Mouse (Mus musculus): Measurements from ENCODE around the gene Mri1. TPM values are rescaled to one million over a fixed set of nuclear protein-coding genes. Genes with fewer than 3 reads are reported as not detected.
A peak's percentile ranks its signal among the peaks of the same experiment; 100 is the strongest.
"Not testable (repeated sequence)": the region's sequence is repeated elsewhere in the genome, so short reads cannot be mapped to it uniquely, and the experiment has no call there.

The Mri1 gene
- polyA plus RNA-seq (2015; fragmentation: Nextera tagmentation; extraction: Ambion mirVana): 50.7 and 57.6 TPM in 2 replicates

- H3K4me2 ChIP-seq: peak within 1 kb of the TSS; percentile 88
- ATAC-seq (ENCODE audit: low FRiP score): peak; percentile 87
Observed at GRCm38 (mm10) chr8:84256822-84257610, at the start of gene Mri1. Mri1 (minus strand) TSS chr8:84257326.

GRCm38 (mm10) chr8:84303951-84304350 is 46.8 kb upstream of the Mri1 start:
- 83% methylated on average over 2 of the region's 2 CpGs for WGBS
- H3K4me3 ChIP-seq: no peak overlapping the region
- H3K9ac ChIP-seq: no peak overlapping the region
- ATAC-seq (ENCODE audit: low FRiP score): no peak
- no peaks in the 10 kb centered on the region for H3K27me3 ChIP-seq
- H3K27ac ChIP-seq: no peak overlapping the region
- H3K9me3 ChIP-seq: no peaks in the 10 kb centered on the region
- H3K4me1 ChIP-seq (replicated peaks): no peaks in the 10 kb centered on the region
- H3K36me3 ChIP-seq: no peaks in the 10 kb centered on the region
- no peak overlapping the region for H3K4me2 ChIP-seq

More at GRCm38 (mm10) chr8:84256822-84257610, at the start of gene Mri1:
- Histone ChIP-seq H3K9ac (peak within 1 kb of the TSS; percentile 86), H3K4me3 (peak within 1 kb of the TSS; percentile 81), H3K27me3 (no peaks in the 10 kb centered on the region), H3K27ac (peak within 1 kb of the TSS; percentile 92), H3K4me1 (replicated peaks) (peaks cover 24% of the 10 kb centered on the region), H3K9me3 (no peaks in the 10 kb centered on the region), H3K36me3 (peaks cover 71% of the 10 kb centered on the region)
- under 1% methylated on average over 62 of the region's 64 CpGs for WGBS

GRCm38 (mm10) chr8:84297029-84297785 is 40.1 kb upstream of the Mri1 start:
- ATAC-seq (ENCODE audit: low FRiP score): no peak
- Histone ChIP-seq H3K4me1 (replicated peaks) (no peaks in the 10 kb centered on the region), H3K27ac (no peak overlapping the region), H3K4me3 (no peak overlapping the region), H3K4me2 (no peak overlapping the region), H3K27me3 (no peaks in the 10 kb centered on the region), H3K9ac (no peak overlapping the region), H3K36me3 (no peaks in the 10 kb centered on the region), H3K9me3 (no peaks in the 10 kb centered on the region)
- 65% methylated on average over 5 of the region's 5 CpGs for WGBS

- Histone ChIP-seq H3K9me3 (no peaks in the 10 kb centered on the region), H3K9ac (no peak overlapping the region), H3K4me3 (no peak overlapping the region), H3K27ac (no peak overlapping the region), H3K27me3 (no peaks in the 10 kb centered on the region), H3K4me2 (no peak overlapping the region), H3K36me3 (no peaks in the 10 kb centered on the region), H3K4me1 (replicated peaks) (no peaks in the 10 kb centered on the region)
- WGBS: 28% methylated on average over 8 of the region's 8 CpGs
- ATAC-seq (ENCODE audit: low FRiP score): no peak
Observed at GRCm38 (mm10) chr8:84291688-84292087, 34.6 kb upstream of the Mri1 start.

- H3K36me3 ChIP-seq: no peaks in the 10 kb centered on the region
- no peak overlapping the region for H3K27ac ChIP-seq
- no peak overlapping the region for H3K9ac ChIP-seq
- WGBS: 60% methylated on average over 5 of the region's 5 CpGs
- no peak overlapping the region for H3K4me2 ChIP-seq
- H3K9me3 ChIP-seq: no peaks in the 10 kb centered on the region
- H3K4me3 ChIP-seq: no peak overlapping the region
- no peaks in the 10 kb centered on the region for H3K27me3 ChIP-seq
- no peaks in the 10 kb centered on the region for H3K4me1 ChIP-seq (replicated peaks)
- no peak for ATAC-seq (ENCODE audit: low FRiP score)
Observed at GRCm38 (mm10) chr8:84291086-84291485, 34.0 kb upstream of the Mri1 start.

- Histone ChIP-seq H3K4me1 (replicated peaks) (no peaks in the 10 kb centered on the region), H3K9ac (no peak overlapping the region), H3K4me3 (no peak overlapping the region), H3K4me2 (no peak overlapping the region), H3K27me3 (no peaks in the 10 kb centered on the region), H3K9me3 (no peaks in the 10 kb centered on the region), H3K36me3 (no peaks in the 10 kb centered on the region), H3K27ac (no peak overlapping the region)
- 68% methylated on average over 2 of the region's 2 CpGs for WGBS
- ATAC-seq (ENCODE audit: low FRiP score): no peak
Observed at GRCm38 (mm10) chr8:84288892-84289291, 31.8 kb upstream of the Mri1 start.

GRCm38 (mm10) chr8:84285665-84286064 is 28.5 kb upstream of the Mri1 start:
- H3K36me3 ChIP-seq; ATAC-seq (ENCODE audit: low FRiP score); H3K9ac ChIP-seq; H3K4me2 ChIP-seq; H3K27me3 ChIP-seq; H3K9me3 ChIP-seq; H3K4me3 ChIP-seq; H3K4me1 ChIP-seq (replicated peaks); H3K27ac ChIP-seq: not testable (repeated sequence)
- 50% methylated on average over 5 of the region's 5 CpGs for WGBS

GRCm38 (mm10) chr8:84284608-84285063 is 27.5 kb upstream of the Mri1 start:
- WGBS: 39% methylated on average over 9 of the region's 9 CpGs
- Histone ChIP-seq H3K9ac (no peak overlapping the region), H3K27me3 (no peaks in the 10 kb centered on the region), H3K27ac (no peak overlapping the region), H3K4me1 (replicated peaks) (no peaks in the 10 kb centered on the region), H3K4me2 (no peak overlapping the region), H3K4me3 (no peak overlapping the region), H3K36me3 (no peaks in the 10 kb centered on the region), H3K9me3 (no peaks in the 10 kb centered on the region)
- ATAC-seq (ENCODE audit: low FRiP score): no peak

GRCm38 (mm10) chr8:84280777-84281176 is 23.7 kb upstream of the Mri1 start:
- no peaks in the 10 kb centered on the region for H3K27me3 ChIP-seq
- no peaks in the 10 kb centered on the region for H3K9me3 ChIP-seq
- H3K4me2 ChIP-seq: no peak overlapping the region
- ATAC-seq (ENCODE audit: low FRiP score): no peak
- no peak overlapping the region; the same call in 1 of the 2 replicates for H3K9ac ChIP-seq
- no peak overlapping the region for H3K4me3 ChIP-seq
- H3K36me3 ChIP-seq: no peaks in the 10 kb centered on the region
- H3K4me1 ChIP-seq (replicated peaks): no peaks in the 10 kb centered on the region
- 80% methylated on average over 10 of the region's 10 CpGs for WGBS
- H3K27ac ChIP-seq: no peak overlapping the region

GRCm38 (mm10) chr8:84276447-84276846 is 19.3 kb upstream of the Mri1 start:
- H3K9me3 ChIP-seq: no peaks in the 10 kb centered on the region
- no peaks in the 10 kb centered on the region; the same call in 1 of the 2 replicates for H3K27me3 ChIP-seq
- H3K4me2 ChIP-seq: no peak overlapping the region
- H3K4me3 ChIP-seq: no peak overlapping the region
- 62% methylated on average over 1 of the region's 1 CpGs for WGBS
- ATAC-seq (ENCODE audit: low FRiP score): no peak
- H3K36me3 ChIP-seq: no peaks in the 10 kb centered on the region
- no peak overlapping the region for H3K9ac ChIP-seq
- H3K27ac ChIP-seq: no peak overlapping the region
- no peaks in the 10 kb centered on the region for H3K4me1 ChIP-seq (replicated peaks)

GRCm38 (mm10) chr8:84273968-84274367 is 16.8 kb upstream of the Mri1 start:
- no peaks in the 10 kb centered on the region for H3K36me3 ChIP-seq
- no peak overlapping the region for H3K27ac ChIP-seq
- no peak overlapping the region for H3K4me2 ChIP-seq
- no peaks in the 10 kb centered on the region; the same call in 1 of the 2 replicates for H3K27me3 ChIP-seq
- no peaks in the 10 kb centered on the region for H3K9me3 ChIP-seq
- 83% methylated on average over 3 of the region's 3 CpGs for WGBS
- peaks cover 13% of the 10 kb centered on the region for H3K4me1 ChIP-seq (replicated peaks)
- no peak overlapping the region for H3K9ac ChIP-seq
- H3K4me3 ChIP-seq: no peak overlapping the region
- no peak for ATAC-seq (ENCODE audit: low FRiP score)

GRCm38 (mm10) chr8:84272302-84272701 is 15.2 kb upstream of the Mri1 start:
- Histone ChIP-seq H3K4me1 (replicated peaks) (peaks cover 13% of the 10 kb centered on the region), H3K9ac (no peak overlapping the region), H3K4me2 (no peak overlapping the region), H3K9me3 (no peaks in the 10 kb centered on the region), H3K27me3 (no peaks in the 10 kb centered on the region; the same call in 1 of the 2 replicates), H3K36me3 (peaks cover 5% of the 10 kb centered on the region; the same call in 1 of the 2 replicates), H3K27ac (no peak overlapping the region), H3K4me3 (no peak overlapping the region)
- WGBS: 93% methylated on average over 4 of the region's 4 CpGs
- no peak for ATAC-seq (ENCODE audit: low FRiP score)
